18 mouse cellular contexts compared by ENCODE assay signal in genomic region chr15:89102646-89103045, GRCm38 (mm10).
"Had no signal": no experiment of that assay in that cellular context is flagged by ENCODE, and none has a peak within 500 bp of the region (broad histone marks: within the 10 kb centered on the region; RNA-seq: fewer than 3 reads in every experiment).

No protein-coding gene starts in this region.

- DNase-seq: kidney, postnatal 4 days; liver; liver, embryonic 13.5 days; liver, postnatal 0 days; lung, postnatal 14 days; right cerebral cortex, adult 18-20 months; right cerebral cortex, postnatal 25 days; thymus, adult 2 months; thymus, postnatal 25 days had no signal

- H3K27me3 ChIP-seq: limb, embryonic 12.5 days; liver, embryonic 13.5 days; lung, embryonic 15.5 days; megakaryocyte, embryonic 14.5 days; midbrain, embryonic 12.5 days; neural tube, embryonic 15.5 days had no signal

- H3K4me2 ChIP-seq: limb, embryonic 12.5 days; liver, embryonic 13.5 days; lung, embryonic 15.5 days; midbrain, embryonic 12.5 days; neural tube, embryonic 15.5 days had no signal

- H3K4me3 ChIP-seq: layer of hippocampus, adult 2 months; limb, embryonic 12.5 days; liver, embryonic 13.5 days; lung, embryonic 15.5 days; megakaryocyte, embryonic 14.5 days; midbrain, embryonic 12.5 days; neural tube, embryonic 15.5 days had no signal

- H3K27ac ChIP-seq: layer of hippocampus, adult 2 months; limb, embryonic 12.5 days; liver, embryonic 13.5 days; lung, embryonic 15.5 days; macrophage; midbrain, embryonic 12.5 days; neural tube, embryonic 15.5 days; stomach, postnatal 0 days had no signal

- H3K9ac ChIP-seq: limb, embryonic 12.5 days; liver, embryonic 13.5 days; liver, postnatal 0 days; lung, embryonic 15.5 days; midbrain, embryonic 12.5 days; neural tube, embryonic 15.5 days had no signal

- H3K4me1 ChIP-seq: limb, embryonic 12.5 days; liver, embryonic 13.5 days; lung, embryonic 15.5 days; midbrain, embryonic 12.5 days; neural tube, embryonic 15.5 days had no signal

- ATAC-seq: liver, postnatal 0 days; midbrain, embryonic 16.5 days had no signal

- H3K9me3 ChIP-seq: limb, embryonic 12.5 days; liver, embryonic 13.5 days; lung, embryonic 15.5 days; megakaryocyte, embryonic 14.5 days; midbrain, embryonic 12.5 days; neural tube, embryonic 15.5 days had no signal
